Mouse (Mus musculus) kidney, adult 2 months (tissue): Measurements from ENCODE around the gene Cd86. TPM values are rescaled to one million over a fixed set of nuclear protein-coding genes. Genes with fewer than 3 reads are reported as not detected.

ENCODE experiments used
- DNase-seq: peaks from one replicate; pipeline ENCODE4 v3.0.0; 2021
- H3K27ac ChIP-seq: fragments of 200-500 bp; 2 replicates; pipeline ENCODE4 v1.5.1; 2012; ENCODE audit warnings: low read depth, low read length, control low read depth, inconsistent platforms; ENCODE audit not compliant: insufficient read depth
- H3K27me3 ChIP-seq: fragments of 200-500 bp; replicated peaks from 2 replicates; pipeline ENCODE4 v1.6.1; 2012; ENCODE audit warnings: mild to moderate bottlenecking, moderate library complexity, low read length, inconsistent platforms; ENCODE audit not compliant: control insufficient read depth, insufficient read depth
- H3K36me3 ChIP-seq: fragments of 200-500 bp; 2 replicates; pipeline ENCODE4 v1.6.1; 2012; ENCODE audit warnings: mild to moderate bottlenecking, moderate library complexity, low read length, inconsistent platforms; ENCODE audit not compliant: control insufficient read depth, insufficient read depth
- H3K4me1 ChIP-seq: fragments of 200-500 bp; 2 replicates; pipeline ENCODE4 v1.6.1; 2011; ENCODE audit warnings: low read length; ENCODE audit not compliant: control insufficient read depth, insufficient read depth
- H3K4me3 ChIP-seq: fragments of 200-500 bp; 2 replicates; pipeline ENCODE4 v1.5.1; 2011; ENCODE audit warnings: mild to moderate bottlenecking, low read depth, low read length, control low read depth; ENCODE audit not compliant: insufficient read depth
- CTCF ChIP-seq: fragments of 200-500 bp; conservative IDR thresholded peaks from 2 replicates; pipeline ENCODE4 v1.5.1; 2011; ENCODE audit warnings: low read depth, mild to moderate bottlenecking, control low read depth, low read length, moderate library complexity, mixed read lengths; ENCODE audit not compliant: insufficient read depth, insufficient read length
- POLR2A ChIP-seq: fragments of 200-500 bp; IDR thresholded peaks from one replicate; pipeline ENCODE4 v1.6.1; 2011; ENCODE audit warnings: low read depth, low read length, control low read depth
- whole genome bisulfite sequencing: fragments of 180-500 bp; shearing (Covaris S2); methylation state at CpG from one replicate; pipeline ENCODE4 v1.1.7; 2018; 5-methylcytosine and 5-hydroxymethylcytosine counted together
- polyA plus RNA-seq: library from polyadenylated mRNA; depleted of rRNA; stranded (reverse); fragments of >200 nt; gene quantifications from 2 replicates; pipeline ENCODE4 v1.2.3, GENCODE M21; 2012; rRNA removed

Gene Cd86
- polyA plus RNA-seq, 1 experiment: 2.3 TPM

GRCm38 (mm10) chr16:36561386-36562338, 104.2 kb downstream of the Cd86 start, which contains the start of gene Casr:
Gene Casr, minus strand, starts transcription at chr16:36562141.
- peak within 1 kb of the TSS; percentile 41 for H3K27ac ChIP-seq
- no peaks in the 10 kb centered on the region for H3K4me1 ChIP-seq
- peak within 1 kb of the TSS; percentile 52 for H3K4me3 ChIP-seq
- no peaks in the 10 kb centered on the region for H3K36me3 ChIP-seq
- TF ChIP-seq CTCF (no peak), POLR2A (no peak)
- no peaks in the 10 kb centered on the region for H3K27me3 ChIP-seq
- no peak for DNase-seq
- 7% methylated on average over 36 of the region's 36 CpGs for WGBS

GRCm38 (mm10) chr16:36559573-36559972, 106.3 kb downstream of the Cd86 start:
- H3K27ac ChIP-seq: peak overlapping the region; percentile 47
- no peaks in the 10 kb centered on the region for H3K36me3 ChIP-seq
- peak overlapping the region; percentile 21; the same call in 1 of the 2 replicates for H3K4me3 ChIP-seq
- WGBS: 70% methylated on average over 6 of the region's 6 CpGs
- no peaks in the 10 kb centered on the region for H3K27me3 ChIP-seq
- DNase-seq: no peak
- H3K4me1 ChIP-seq: no peaks in the 10 kb centered on the region
- no peak for TF ChIP-seq POLR2A
- TF ChIP-seq CTCF: no peak

- 79% methylated on average over 10 of the region's 10 CpGs for WGBS
- no peak overlapping the region for H3K4me3 ChIP-seq
These were observed 110.2 kb downstream of the Cd86 start for GRCm38 (mm10) chr16:36555672-36556165.

More at GRCm38 (mm10) chr16:36555672-36556165, 110.2 kb downstream of the Cd86 start:
- Histone ChIP-seq H3K4me1 (no peaks in the 10 kb centered on the region), H3K27ac (no peak overlapping the region), H3K27me3 (no peaks in the 10 kb centered on the region), H3K36me3 (no peaks in the 10 kb centered on the region)
- no peak for DNase-seq
- no peak for TF ChIP-seq CTCF

Other genes with a start within 250 kb of the Cd86 start
- not detected in 2 replicates for gene Stfa3, start 210.7 kb downstream of the Cd86 start, polyA plus RNA-seq
- gene Casr, start 103.9 kb downstream of the Cd86 start, polyA plus RNA-seq: 17.6 and 26.3 TPM in 2 replicates
- gene Ildr1, start 27.9 kb upstream of the Cd86 start, polyA plus RNA-seq: 20.4 and 31.9 TPM in 2 replicates
- 92.1 and 97.9 TPM in 2 replicates for gene Slc15a2, start 118.9 kb upstream of the Cd86 start, polyA plus RNA-seq
- gene Iqcb1, start 162.3 kb upstream of the Cd86 start, polyA plus RNA-seq: 1.7 and 3.0 TPM in 2 replicates
- gene Eaf2, start 208.9 kb upstream of the Cd86 start, polyA plus RNA-seq: 7.3 and 10.4 TPM in 2 replicates
- 36.2 and 48.8 TPM in 2 replicates for gene Golgb1, start 209.1 kb upstream of the Cd86 start, polyA plus RNA-seq